Mouse (Mus musculus) right cerebral cortex, postnatal 4 days (tissue): ENCODE results near the gene Gnat2.
A peak's percentile ranks its signal among the peaks of the same experiment; 100 is the strongest.

Experiments
- DNase-seq: peaks from one replicate; pipeline ENCODE4 v3.0.0-alpha.2; 2022

Gene Gnat2

DNA sequence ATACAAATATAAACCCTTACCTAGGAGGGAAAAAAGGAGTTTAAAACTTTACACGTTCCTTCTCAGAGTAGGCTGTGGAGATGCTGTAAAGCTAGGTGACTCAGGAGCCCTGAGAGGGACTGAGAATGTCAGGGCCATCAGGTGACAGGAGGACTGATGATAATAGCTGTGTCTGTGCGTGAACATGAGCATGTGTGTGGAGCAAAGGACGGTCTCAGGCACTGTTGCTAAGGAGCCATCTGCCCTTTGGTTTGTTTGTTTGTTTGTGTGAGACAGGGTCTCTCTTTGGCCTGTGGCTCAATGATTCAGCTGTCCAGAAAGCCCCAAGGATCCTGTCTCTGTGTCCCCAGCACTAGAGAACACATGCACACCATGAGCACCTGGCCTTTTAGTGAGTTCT, 28.5 kb downstream of the Gnat2 start:
- no peak for DNase-seq

DNA sequence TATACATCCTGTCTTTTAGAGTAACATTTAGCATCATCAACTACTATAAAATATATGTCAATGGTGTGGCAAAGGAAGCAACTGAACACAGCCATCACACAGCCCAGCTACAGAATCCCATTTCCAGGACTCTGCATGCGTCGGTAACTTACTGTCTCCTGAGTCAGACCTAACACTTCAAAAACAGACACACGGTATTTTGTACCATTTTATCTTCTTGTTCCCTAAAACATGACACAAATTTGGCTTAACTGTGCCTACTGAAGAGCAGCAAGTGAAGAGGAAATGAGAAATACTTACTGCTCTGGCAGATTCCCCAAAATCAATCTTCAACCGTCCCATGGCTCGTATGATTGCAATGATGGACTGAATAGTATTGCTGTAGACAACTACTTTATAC, 30.7 kb downstream of the Gnat2 start:
- DNase-seq: no peak

DNA sequence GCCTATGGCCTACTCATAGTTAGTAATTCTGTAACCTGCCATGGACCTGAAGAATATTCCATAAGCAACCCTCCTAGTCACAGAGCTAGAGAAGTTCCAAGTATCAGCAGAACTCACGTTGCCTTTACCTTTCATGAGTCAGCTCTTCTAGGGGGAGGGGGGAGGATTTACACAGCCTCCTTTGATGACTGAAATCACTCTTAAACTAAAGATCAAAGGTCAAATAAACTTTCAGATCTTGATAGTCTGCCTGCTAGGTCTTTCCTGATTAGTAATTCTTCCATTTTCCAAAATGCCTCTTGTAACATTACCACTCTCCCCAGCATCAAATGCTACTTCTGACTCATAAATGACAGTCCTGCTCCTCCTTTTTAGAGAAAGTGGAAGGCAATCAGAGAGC, 31.5 kb downstream of the Gnat2 start:
- DNase-seq: no peak

DNA sequence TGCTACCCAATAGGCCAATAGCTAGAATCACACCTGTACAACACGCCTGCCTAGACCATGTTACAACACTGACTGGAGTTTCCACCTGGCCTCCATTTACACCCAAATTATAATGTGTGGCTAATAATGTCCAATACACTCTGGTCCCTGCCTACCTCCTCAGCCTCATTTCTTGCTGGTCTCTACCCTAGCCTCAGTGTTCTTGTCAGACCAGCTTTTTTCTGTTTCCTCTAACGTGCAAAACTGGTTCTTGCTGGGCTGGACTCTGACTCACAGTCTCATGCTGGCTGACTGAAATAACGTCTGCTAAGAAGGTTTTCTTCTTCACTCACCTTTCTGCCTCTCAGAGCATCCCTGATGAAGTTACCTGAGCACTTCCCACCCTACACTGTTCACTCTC, 33.7 kb downstream of the Gnat2 start:
- DNase-seq: no peak

DNA sequence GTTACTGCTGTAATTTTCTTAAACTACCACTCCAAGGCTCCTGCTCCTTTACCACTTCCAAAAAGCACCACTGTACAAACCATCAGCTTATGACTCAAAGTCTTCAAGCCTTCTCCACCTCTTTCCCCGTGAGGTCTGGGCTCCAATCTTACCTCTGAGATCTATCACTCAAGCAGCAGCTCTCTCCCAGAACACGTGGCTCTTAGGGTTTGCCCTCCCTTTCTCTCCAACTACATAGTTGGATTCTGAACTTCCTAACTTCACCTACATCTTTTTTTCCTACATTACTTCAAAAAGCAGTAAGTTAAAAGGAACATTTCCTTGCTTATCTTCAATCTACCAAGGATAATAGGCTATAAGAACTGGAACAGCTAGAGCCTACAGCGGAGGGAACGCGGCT, 35.9 kb downstream of the Gnat2 start:
- DNase-seq: no peak

DNA sequence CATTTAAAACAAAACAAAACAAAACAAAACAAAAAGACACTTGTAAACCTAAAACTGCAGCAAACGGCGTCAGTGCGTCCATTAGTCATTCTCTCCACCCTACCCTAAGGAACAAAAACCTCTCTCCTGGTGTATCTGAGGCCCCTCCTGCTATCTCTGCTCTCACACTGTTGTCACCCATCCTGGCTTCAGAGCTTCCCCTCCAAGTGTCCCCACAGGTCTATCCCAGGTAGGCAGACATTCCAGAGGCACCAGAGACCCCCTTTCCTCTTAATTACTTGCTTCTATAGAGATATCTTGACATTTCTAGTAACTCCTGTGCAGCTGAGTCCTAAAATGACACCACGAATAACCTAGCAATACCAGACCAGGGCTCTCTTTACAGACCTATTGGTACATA, 36.8 kb downstream of the Gnat2 start:
- DNase-seq: no peak

DNA sequence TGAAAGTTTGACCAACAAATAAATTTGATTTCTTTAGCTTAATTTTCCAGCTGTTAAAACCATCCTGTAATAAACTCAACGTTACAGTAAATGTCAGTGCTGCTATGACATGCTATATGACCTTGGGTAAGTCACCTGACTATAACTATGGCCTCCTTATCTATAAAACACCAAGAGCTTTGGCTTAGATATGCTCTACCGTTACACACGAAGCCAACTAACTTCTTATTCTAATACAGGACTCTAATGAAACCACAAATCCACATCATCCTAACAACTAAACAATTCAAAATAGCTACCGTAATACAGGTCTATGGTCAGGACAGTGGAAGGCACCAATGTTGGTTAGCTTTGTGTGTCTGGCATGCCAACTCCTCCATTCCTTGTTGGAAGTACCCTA, 37.2 kb downstream of the Gnat2 start:
- no peak for DNase-seq

DNA sequence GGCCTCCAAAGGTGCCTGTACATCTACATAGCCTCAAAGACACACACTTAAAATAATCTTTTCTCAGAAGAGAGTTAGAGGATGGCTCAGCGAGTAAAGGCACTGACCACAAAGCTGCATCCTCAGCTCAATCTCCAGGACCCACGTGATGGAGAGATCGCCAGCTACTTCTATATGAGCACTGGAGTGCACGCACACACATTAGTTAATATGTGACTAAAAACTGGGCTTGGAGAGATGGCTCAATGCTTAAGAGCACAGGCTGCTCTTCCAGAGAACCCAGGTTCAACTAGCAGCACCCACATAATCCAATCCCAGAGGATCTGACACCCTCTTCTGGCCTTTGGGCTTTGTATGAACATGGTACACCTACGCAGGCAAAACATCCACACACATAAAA, 38.6 kb downstream of the Gnat2 start:
- DNase-seq: no peak

DNA sequence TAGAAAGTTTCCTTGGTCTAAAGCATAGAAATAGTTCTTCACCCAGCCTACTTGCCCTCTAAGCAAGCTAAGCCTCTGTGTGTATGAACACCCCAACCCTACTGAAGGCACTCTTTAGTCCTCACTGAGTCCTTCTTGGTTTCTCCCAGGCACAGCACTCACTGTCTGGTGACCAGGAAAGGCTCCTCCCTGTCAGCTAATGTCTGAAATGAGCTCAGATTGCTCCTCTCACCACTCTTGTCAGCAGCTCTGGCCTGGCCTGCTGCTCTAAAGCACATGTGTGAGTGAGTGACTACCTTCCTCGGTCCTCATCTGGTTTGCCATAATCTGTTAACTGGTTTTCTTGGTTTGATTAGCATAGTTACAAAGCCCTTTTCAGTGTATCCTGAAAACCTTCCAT, 39.2 kb downstream of the Gnat2 start:
- no peak for DNase-seq

DNA sequence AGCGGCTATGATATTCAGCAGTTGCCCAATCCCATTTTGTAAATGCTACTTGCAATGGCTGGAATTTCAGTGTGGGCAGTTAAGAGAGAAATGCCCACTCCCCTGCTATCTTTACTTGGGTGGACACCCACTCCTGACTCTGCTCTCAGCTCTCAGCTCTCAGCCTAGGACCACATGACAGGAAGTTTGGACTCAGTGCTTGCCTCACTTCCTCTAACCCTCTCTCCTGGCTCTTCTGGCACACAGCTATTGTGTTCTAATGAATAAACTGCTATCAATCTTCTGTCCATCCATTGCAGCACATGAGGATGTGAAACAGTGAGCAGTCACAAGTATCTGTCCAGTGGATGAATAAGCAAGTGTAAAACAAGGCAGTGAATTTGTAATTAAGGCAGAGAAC, 39.9 kb downstream of the Gnat2 start:
- no peak for DNase-seq

DNA sequence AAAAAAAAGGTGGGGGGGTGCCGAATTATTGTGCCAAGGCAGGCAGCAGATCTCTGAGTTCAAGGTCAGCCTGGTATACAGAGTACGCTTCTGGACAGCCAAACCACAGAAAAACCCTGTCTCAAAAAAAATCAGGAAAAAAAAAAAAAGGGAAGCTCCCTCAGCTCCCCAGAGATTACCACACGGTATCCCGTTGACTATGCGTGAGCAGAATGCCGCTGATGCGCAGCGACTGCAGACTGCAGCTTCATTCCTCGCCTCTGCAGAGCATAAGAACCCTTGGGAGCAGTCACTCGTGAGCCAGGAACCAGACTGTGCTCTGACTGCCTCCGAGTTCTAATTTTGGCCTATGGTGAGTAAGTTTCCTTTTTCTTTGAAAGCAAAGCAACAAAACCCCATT, 42.1 kb downstream of the Gnat2 start:
- DNase-seq: peak; percentile 27

DNA sequence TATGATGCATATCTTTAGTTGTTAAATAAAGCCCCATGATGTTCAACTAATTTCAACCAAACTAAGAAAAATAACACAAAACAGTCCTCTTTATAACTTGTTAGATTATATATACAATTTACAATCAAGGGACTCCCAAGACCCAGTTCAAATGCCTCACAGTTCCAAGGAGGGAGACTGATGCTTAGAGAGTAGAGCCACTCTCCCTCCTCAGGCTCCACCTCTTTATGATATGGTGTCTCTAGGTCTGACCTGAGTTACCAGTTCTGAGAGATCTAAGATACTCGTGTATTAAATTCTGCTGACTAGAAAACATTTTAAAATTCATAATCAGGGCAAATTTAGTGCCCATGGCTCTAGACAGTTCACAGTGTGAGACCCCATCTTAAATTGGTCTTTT, 46.5 kb downstream of the Gnat2 start:
- DNase-seq: no peak

DNA sequence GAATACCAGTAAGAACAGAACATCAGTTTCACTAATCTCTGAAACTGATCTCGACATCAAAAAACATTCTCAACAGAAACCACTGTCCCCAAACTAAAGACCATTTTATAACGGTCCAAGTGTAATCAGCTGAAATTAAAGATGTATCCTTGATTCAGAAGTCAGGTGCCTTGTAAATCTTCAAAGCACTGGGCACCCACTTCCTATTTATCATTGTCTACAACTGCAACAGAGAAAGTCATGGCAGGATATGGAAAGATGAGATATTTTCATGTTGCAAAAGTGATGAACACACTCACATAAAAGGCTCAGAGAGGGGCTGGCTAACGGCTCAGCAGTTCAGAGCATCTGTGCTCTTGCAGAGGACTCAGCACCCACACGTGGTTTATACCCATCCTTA, 48.2 kb downstream of the Gnat2 start:
- no peak for DNase-seq

DNA sequence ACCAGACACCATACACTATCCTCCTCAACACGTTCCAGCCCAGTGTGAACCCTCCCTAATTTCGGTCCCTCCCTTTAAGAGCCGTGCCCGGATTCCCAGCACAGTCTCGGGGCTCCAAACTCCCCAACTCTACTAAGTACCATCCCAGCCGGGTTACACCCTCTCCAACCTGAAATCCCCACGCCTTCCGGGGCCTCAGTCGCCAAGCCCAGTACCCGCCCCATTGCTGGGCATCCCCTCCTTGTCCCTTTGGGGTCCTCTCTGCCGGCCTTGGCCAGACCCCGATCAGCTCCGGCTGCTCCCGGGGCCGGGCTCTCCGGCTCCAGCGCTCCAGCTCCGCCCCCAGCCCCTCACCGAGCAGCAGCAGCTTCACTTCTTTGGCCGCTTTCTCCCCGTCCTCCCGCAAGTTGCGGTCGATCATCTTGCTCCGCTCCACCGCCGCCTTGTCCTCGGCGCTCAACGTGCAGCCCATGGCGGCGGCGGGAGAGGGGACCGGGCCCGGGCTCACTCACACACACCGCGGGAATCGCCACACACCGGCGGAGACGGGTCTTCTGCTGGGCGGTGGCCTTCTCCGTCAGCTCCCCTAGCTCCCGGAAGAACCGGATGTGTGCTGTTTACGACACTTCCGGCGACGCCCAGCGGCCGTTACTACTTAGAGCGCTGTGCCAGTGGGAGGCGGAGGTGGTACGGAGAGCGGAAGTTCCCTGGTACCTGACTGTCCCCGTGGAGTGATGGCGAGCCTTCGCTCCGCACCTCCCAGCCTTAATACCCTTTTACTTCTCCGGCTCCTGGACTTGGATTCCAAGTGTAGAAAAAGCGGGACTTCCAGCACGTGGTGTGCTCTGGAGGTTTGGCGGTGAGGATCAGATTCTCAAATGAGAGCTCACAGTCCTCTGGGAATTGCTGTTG, 53.2 kb downstream of the Gnat2 start, which contains the start of gene Gnai3:
Gene Gnai3, minus strand, starts transcription at position 613 of the 912 bp plus-strand sequence.
- DNase-seq: peak; percentile 86

DNA sequence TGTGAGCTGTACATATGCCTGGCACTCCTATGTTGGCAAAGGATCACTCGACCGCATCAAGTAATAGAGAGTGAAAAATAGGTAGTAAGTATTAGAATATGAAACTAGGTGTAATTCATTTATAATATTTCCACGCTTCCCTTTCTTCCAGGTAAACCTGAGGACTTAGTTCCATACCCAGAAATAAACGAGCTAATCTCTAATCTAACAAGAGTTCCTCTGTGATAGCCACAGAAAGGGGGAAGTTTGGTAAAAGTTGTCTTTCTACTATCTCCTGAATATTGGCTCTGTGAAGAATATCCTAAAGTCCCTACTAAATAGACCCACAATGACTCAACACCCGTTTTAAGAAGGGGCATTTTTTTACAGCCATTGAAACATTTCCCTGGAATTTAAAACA, 54.1 kb downstream of the Gnat2 start:
- DNase-seq: no peak

DNA sequence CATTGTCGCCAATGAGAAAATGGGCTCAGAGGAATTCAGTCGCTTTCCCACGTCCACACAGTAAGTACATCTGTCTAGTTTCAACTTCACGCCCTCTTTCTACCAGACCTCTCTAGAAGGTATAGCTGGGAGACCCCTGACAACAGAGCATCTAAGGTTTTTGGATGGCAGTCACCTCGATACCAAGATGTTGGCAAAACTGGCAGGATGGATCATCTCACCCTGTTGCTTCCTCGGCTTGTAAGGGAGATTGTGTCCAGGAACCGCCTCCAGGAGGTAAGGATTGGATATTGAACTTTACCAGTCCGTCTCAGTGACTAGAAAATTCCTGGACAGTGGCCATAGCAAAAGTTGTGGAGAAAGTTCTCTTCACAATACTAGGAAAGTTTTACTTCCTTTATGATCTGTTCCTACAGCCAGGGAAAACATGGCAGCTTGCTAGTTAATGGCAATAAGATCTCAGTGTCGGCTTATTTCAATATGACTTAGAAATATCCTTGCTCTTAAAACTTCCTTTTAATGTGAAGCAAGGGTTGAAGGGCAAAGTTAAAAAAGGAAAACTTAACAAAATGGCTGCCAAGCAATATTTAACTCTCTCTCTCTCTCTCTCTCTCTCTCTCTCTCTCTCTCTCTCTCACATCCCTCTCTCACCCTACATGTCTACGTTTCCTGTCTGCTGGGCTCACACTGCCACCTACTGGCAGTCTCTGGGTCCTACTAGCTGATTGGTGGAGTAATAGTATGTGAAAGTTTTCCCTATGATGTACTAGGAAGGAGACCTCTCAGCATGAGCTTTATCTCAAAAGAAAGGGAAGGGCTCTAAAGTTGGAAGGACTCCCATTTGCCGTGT, 55.0 kb downstream of the Gnat2 start:
- DNase-seq: peak; percentile 93
